Mouse (Mus musculus) forebrain, postnatal 0 days (tissue): ENCODE measurements around the gene Zic1. TPM values are rescaled to one million over a fixed set of nuclear protein-coding genes. Genes with fewer than 3 reads are reported as not detected.

Experiments
- ATAC-seq: fragments of 200-750 bp; cut with Nextera tagmentation; 2 replicates; pipeline ENCODE4 v1.8.0; 2017; ENCODE audit warnings: mild to moderate bottlenecking, moderate library complexity
- DNase-seq: peaks from one replicate; pipeline ENCODE4 v3.0.0-alpha.2; 2015
- H3K27ac ChIP-seq: fragments of 300-500 bp; sonication (generic); 2 replicates; pipeline ENCODE4 v1.5.1; 2014; ENCODE audit warnings: low read depth, mild to moderate bottlenecking, antibody characterized with exemption, low read length, moderate library complexity, mixed read lengths
- H3K27me3 ChIP-seq: fragments of 300-500 bp; sonication (generic); 2 replicates; pipeline ENCODE4 v1.6.1; 2014; ENCODE audit warnings: mild to moderate bottlenecking, low read length, mixed read lengths; ENCODE audit not compliant: insufficient read depth
- H3K36me3 ChIP-seq: fragments of 300-500 bp; sonication (generic); 2 replicates; pipeline ENCODE4 v1.6.1; 2014; ENCODE audit warnings: mild to moderate bottlenecking, moderate library complexity; ENCODE audit not compliant: insufficient read depth
- H3K4me1 ChIP-seq: fragments of 300-500 bp; sonication (generic); 2 replicates; pipeline ENCODE4 v1.6.1; 2014; ENCODE audit warnings: antibody characterized with exemption; ENCODE audit not compliant: insufficient read depth
- H3K4me2 ChIP-seq: fragments of 300-500 bp; sonication (generic); 2 replicates; pipeline ENCODE4 v1.6.1; 2014; ENCODE audit warnings: low read depth, mild to moderate bottlenecking, moderate library complexity
- H3K4me3 ChIP-seq: fragments of 300-500 bp; sonication (generic); 2 replicates; pipeline ENCODE4 v1.5.1; 2014; ENCODE audit warnings: low read depth, low read length, mixed read lengths
- H3K9ac ChIP-seq: fragments of 300-500 bp; sonication (generic); 2 replicates; pipeline ENCODE4 v1.6.1; 2014; ENCODE audit warnings: mild to moderate bottlenecking
- H3K9me3 ChIP-seq: fragments of 300-500 bp; sonication (generic); 2 replicates; pipeline ENCODE4 v1.6.1; 2016; ENCODE audit warnings: low read length
- CTCF ChIP-seq: sonication (generic); IDR thresholded peaks from 2 replicates; pipeline ENCODE4 v1.5.1; 2016; ENCODE audit warnings: antibody characterized with exemption, control low read depth, low read depth
- WGBS: fragments of 180-500 bp; shearing (Covaris S2); extraction: QIAGEN DNeasy Blood & Tissue Kit; methylation state at CpG from one replicate; pipeline ENCODE4 v1.1.7; 2014; 5-methylcytosine and 5-hydroxymethylcytosine counted together
- polyA plus RNA-seq: library from polyadenylated mRNA; unstranded; fragments of >200 nt; fragmentation: Nextera tagmentation; extraction: Ambion mirVana; gene quantifications from 2 replicates; pipeline ENCODE4 v1.2.1, GENCODE M21; 2015
- total RNA-seq: library from RNA; depleted of rRNA; stranded (reverse); fragments of >200 nt; gene quantifications from 2 replicates; pipeline ENCODE4 v1.2.3, GENCODE M21; 2014

Zic1 gene
- total and polyA plus RNA-seq, 2 experiments from 2014 or later, result 8.9 to 127 TPM

DNA sequence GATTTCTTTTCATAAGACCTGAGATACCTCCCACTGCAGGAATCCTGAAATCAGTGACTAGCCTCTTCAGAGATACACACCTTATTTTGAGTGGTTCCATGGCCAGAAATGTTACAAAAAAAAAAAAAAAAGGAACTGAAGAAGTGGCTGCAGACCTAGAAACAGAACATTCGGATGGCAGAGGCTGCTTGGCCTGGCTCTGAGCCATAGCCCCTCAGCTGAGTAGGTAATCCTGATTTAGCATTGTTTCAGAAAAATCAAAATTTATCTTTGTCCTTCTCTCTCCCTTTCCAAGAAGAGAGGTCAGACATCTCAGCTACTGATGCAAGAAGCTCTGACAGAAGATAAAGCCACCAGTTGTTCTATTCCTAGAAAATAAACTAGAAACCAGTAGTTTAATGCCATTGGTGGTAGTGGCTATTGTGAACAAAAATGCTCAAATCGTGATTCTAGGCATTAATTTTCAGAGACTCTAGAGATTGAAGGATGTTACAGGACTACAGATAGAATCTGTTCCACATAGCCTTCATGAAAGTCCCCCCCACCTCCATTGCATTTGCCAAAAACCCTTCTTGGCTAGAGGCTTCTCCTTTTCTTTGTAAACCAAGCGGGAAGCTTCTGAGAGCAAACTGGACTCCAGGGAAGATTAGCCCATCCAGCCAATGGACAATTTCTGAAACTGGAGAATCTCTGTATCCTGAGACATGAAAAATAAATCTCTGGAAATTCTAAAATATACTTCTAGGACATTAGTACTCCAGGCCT lies 8.4 kb upstream of the Zic1 start:
- TF ChIP-seq CTCF, result no peak
- Histone ChIP-seq H3K4me2 (no peak overlapping the region), H3K27ac (no peak overlapping the region), H3K9me3 (no peaks in the 10 kb centered on the region), H3K36me3 (no peaks in the 10 kb centered on the region), H3K4me1 (no peaks in the 10 kb centered on the region), H3K9ac (no peak overlapping the region), H3K4me3 (no peak overlapping the region), H3K27me3 (peaks cover 77% of the 10 kb centered on the region)
- ATAC-seq (no peak), DNase-seq (no peak)
- 38% methylated on average over 3 of the region's 3 CpGs for WGBS

GRCm38 (mm10) chr9:91371608-91372007 lies 6.0 kb upstream of the Zic1 start:
- H3K36me3 ChIP-seq, result no peaks in the 10 kb centered on the region

GRCm38 (mm10) chr9:91371011-91371410 lies 5.4 kb upstream of the Zic1 start:
- ATAC-seq (0 out of 2 replicates have a peak, but pooled peaks have one; percentile 16), DNase-seq (no peak)
- Histone ChIP-seq H3K9me3 (no peaks in the 10 kb centered on the region), H3K27me3 (peaks cover 61% of the 10 kb centered on the region), H3K9ac (no peak overlapping the region), H3K36me3 (no peaks in the 10 kb centered on the region), H3K4me3 (no peak overlapping the region), H3K27ac (peak overlapping the region; percentile 62; the same call in 1 of the 2 replicates), H3K4me1 (no peaks in the 10 kb centered on the region), H3K4me2 (0 out of 2 replicates have a peak overlapping the region, but pooled peaks have one; percentile 1)
- TF ChIP-seq CTCF, result no peak

More at GRCm38 (mm10) chr9:91371608-91372007, 6.0 kb upstream of the Zic1 start:
- Histone ChIP-seq H3K4me2 (0 out of 2 replicates have a peak overlapping the region, but pooled peaks have one; percentile 4), H3K9ac (no peak overlapping the region), H3K27me3 (peaks cover 67% of the 10 kb centered on the region), H3K9me3 (no peaks in the 10 kb centered on the region), H3K4me1 (no peaks in the 10 kb centered on the region), H3K4me3 (no peak overlapping the region), H3K27ac (0 out of 2 replicates have a peak overlapping the region, but pooled peaks have one; percentile 16)
- 37% methylated on average over 4 of the region's 4 CpGs for WGBS
- ATAC-seq, result no peak
- TF ChIP-seq CTCF, result no peak
- no peak for DNase-seq

DNA sequence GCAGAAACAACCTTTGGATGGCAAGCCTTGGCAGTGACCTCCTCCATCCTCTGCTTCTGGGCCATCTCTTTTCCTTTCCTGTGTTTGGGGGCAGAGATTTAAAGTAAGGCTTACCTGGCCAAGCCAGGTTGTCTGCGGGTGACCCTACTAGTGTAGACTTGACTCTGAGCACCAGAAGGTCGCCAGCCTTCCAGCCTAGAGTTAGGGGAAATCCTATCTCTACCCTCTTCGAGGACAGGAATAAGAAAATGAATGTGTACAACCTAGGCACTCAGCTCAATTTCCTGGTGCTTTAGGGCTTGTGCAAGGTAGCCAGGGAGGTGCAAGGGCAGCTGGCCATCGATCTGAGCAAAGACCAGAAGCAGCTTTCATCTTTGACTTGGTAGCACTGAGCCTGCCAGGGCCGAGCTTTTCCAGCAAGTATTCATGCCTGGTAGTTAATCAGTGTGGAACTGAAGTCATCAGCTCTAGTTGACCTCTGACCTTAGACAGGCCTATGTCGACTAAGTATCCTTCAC lies 4.6 kb upstream of the Zic1 start:
- 33% methylated on average over 6 of the region's 6 CpGs for WGBS
- Histone ChIP-seq H3K4me1 (no peaks in the 10 kb centered on the region), H3K9ac (peak overlapping the region; percentile 6; the same call in 1 of the 2 replicates), H3K9me3 (no peaks in the 10 kb centered on the region), H3K4me3 (0 out of 2 replicates have a peak overlapping the region, but pooled peaks have one; percentile 13), H3K27ac (peak overlapping the region; percentile 62; the same call in 1 of the 2 replicates), H3K36me3 (no peaks in the 10 kb centered on the region), H3K4me2 (peak overlapping the region; percentile 26), H3K27me3 (peaks cover 55% of the 10 kb centered on the region)
- ATAC-seq, result no peak
- TF ChIP-seq CTCF, result no peak
- no peak for DNase-seq

DNA sequence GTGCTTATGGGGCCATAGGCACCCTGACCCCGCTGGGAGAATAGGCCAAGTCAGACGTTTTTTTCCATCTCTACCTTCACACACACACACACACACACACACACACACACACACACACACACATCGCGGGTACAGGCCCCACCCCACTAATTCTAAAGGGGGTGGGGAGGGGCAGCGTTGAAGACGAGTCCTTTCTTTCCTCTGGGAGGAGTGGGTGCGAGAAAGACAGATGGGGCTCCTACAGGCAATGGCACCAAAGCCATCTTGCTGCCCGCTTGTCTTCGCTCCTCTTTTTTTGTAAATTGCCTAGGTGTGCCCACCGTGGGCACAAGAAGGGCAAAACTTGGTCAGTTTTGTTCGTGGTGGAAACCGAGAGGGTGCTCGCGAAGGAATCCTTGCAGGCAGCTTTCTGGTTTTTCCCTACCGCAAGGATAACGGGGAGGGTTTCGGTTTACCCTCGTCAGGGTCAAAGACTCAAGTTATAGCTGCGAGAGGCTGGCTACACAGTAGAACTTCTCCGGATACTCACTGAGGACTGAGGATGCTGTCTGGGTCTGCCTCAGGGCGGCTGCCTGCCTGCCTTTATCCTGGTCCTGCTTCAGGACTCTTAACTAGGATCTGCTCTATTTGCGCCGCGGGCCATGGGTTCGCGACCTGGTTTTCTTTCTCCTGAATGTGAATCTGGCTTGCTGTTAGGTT lies 3.8 kb upstream of the Zic1 start:
- DNase-seq, result no peak
- ATAC-seq, result no peak
- Histone ChIP-seq H3K27ac (peak overlapping the region; percentile 62), H3K27me3 (peaks cover 50% of the 10 kb centered on the region), H3K9ac (peak overlapping the region; percentile 6; the same call in 1 of the 2 replicates), H3K9me3 (no peaks in the 10 kb centered on the region), H3K4me3 (peak overlapping the region; percentile 13; the same call in 1 of the 2 replicates), H3K4me2 (peak overlapping the region; percentile 26), H3K4me1 (no peaks in the 10 kb centered on the region), H3K36me3 (no peaks in the 10 kb centered on the region)
- TF ChIP-seq CTCF, result no peak
- WGBS, result 26% methylated on average over 26 of the region's 26 CpGs

DNA sequence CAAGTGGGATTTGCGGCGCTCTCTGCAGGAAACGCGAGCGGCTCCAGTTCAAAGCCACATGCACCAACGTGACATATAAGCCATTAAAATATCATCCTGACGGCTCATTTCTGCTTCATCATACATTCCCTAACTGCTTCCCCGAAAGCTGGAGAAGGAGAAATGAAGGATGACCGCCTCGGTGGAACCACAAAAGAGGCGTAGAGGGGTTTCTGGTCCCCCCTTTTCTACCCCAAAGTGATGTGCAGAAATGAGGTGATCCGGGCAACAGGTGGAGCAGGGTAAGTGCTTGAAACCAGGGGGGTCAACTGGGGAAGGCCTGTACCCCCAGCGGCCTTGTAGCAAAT lies 3.3 kb upstream of the Zic1 start:
- no peak for TF ChIP-seq CTCF
- peak overlapping the region; percentile 62 for H3K27ac ChIP-seq
- no peaks in the 10 kb centered on the region for H3K9me3 ChIP-seq
- no peaks in the 10 kb centered on the region for H3K4me1 ChIP-seq
- DNase-seq (no peak), ATAC-seq (no peak)
- WGBS, result 36% methylated on average over 13 of the region's 13 CpGs
- no peaks in the 10 kb centered on the region for H3K36me3 ChIP-seq
- no peak overlapping the region for H3K9ac ChIP-seq
- H3K27me3 ChIP-seq, result peaks cover 49% of the 10 kb centered on the region
- peak overlapping the region; percentile 26 for H3K4me2 ChIP-seq
- peak overlapping the region; percentile 13 for H3K4me3 ChIP-seq

- 18% methylated on average over 3 of the region's 3 CpGs for WGBS
- no peak overlapping the region for H3K4me3 ChIP-seq
- no peak overlapping the region for H3K9ac ChIP-seq
- no peaks in the 10 kb centered on the region for H3K9me3 ChIP-seq
- no peaks in the 10 kb centered on the region for H3K4me1 ChIP-seq
- no peak for TF ChIP-seq CTCF
- H3K27me3 ChIP-seq, result peaks cover 53% of the 10 kb centered on the region
- H3K36me3 ChIP-seq, result no peaks in the 10 kb centered on the region
- no peak for ATAC-seq
- peak overlapping the region; percentile 62 for H3K27ac ChIP-seq
- H3K4me2 ChIP-seq, result 0 out of 2 replicates have a peak overlapping the region, but pooled peaks have one; percentile 8
- DNase-seq, result no peak
Measured at GRCm38 (mm10) chr9:91368150-91368549, 2.5 kb upstream of the Zic1 start.
